Mouse (Mus musculus) MEL-GATA-1-ER (cell line): ENCODE measurements around the gene Emg1.
A peak's percentile ranks its signal among the peaks of the same experiment; 100 is the strongest.

Source experiments
- DNase-seq: peaks from one replicate; pipeline ENCODE4 v3.0.0-alpha.2; 2012; ENCODE audit warnings: low read depth; ENCODE audit errors: extremely low read depth

Emg1 gene

DNA sequence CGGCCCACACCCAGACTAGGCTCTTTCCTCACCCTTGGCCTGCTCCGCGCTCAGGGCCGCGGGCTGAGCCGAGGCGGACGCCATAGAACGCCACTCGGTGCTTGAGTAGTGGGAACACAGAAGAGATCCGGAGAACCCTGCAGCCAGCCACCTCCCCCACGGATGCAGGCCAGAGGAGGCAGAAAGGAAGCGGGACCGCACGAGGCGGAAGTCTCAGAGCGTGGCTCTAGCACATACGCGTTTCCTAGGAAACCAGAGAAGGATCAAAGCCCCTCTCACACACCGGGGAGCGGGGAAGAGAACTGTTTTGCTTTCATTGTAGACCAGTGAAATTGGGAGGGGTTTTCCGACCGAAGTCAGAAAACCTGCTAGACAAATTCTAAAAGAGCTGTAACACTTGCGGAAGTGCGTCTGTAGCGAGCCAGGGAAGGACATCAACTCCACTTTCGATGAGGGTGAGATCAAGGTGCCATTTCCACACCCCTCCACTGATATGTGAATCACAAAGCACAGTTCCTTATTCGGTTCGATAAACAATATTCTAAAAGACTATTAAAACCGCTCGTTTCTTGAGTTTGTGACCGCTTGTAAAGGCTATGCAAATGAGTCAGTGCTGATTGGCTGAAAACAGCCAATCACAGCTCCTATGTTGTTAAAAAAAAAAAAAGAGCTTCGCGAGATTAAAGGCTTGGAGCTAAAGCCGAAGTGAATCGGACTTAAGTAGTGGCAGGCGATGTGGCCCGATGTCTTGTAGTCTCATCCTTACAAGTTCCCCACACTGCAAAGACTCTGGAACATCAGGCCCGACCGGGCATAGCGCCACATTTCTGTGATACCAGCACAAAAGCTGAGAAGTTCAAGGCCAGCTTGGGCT lies 29.1 kb upstream of the Emg1 start, which contains the start of gene Grcc10:
Gene Grcc10 (minus strand): TSS at position 487 of the 874 bp plus-strand sequence.
- DNase-seq: peak; percentile 98

DNA sequence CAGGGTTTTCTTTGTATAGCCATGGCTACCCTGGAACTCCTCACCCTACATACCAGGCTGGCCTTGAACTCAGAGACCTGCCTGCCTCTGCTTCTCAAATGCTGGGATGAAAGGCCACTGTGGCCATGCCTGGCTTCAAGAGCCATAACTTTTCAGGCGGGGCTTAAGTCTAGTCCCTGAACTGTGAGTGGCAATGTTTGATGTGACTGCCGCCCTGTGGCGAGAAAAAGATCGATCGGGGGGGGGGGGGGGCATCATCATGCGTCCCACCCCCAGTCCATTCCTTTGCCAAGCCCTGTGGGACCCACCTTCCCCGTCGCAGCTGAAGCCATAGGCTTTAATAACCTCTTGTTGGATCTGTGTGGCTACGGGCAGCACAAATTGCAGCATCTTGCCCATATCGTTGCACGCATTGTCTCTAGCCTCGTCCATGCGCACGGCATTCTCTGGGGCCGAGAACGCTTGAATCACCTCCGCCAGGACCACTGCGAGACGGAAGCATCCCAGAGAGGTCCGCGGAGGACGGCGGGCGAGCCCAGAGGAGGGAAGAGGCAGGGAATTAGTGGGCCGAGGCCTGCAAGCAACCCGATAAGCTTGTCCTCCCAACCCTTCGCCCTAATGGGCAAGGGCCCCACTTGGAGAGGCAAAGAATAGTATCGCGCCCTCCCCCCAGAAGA lies 28.4 kb upstream of the Emg1 start:
- DNase-seq: peak; percentile 49

DNA sequence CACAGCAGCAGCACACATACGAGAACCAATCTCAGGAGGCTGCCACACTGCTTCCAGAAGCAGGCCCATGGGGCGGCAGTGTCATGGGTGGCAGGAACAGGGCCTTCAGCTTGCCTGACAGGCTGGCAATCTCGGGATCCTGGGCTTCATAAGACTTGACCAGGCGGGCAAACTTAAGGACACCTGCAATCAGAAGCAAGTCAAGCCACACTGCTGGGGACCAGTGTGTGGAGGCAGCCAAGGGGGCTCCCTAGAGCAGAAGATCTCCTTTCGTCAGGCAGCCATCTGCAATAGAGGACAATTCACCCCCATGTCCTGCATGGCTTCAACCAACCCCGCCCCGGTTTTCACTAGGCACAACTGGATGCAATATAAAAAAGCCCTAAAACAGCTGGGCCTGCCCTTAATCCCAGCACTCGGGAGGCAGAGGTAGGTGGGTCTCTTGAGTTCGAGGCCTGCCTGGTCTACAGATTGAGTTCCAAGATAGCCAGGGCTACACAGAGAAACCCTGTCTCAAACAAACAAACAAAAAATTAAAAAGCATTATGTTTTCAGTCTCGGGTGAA lies 27.3 kb upstream of the Emg1 start:
- DNase-seq: no peak

DNA sequence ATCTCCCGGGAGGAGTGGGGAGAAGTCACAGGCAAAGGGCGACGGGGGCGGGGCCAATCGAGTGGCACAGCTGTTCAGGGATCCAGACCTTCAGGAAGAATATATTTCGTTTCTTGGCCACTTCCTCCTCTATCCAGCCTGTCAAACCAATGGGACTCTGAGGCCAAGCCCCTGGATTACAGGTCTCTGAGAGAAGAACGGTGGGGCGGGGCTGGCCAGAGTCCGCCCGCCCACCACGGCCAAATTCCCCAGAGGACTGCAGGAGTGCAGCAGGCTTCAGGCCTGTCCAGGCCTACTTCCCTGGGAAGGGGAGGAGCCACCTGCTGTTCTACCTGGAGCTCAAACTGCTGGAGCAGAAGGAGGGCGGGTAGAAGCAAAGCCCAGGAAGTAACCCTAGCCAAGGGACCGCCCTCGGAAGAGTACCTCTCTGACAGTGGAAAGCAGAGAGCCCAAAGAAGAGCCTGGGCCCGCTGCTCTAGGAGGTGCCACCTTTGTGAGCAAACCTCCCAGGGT lies 26.6 kb upstream of the Emg1 start, which contains the start of gene Ptpn6:
Gene Ptpn6 (minus strand): TSS at position 204 of the 513 bp plus-strand sequence.
- no peak for DNase-seq

GRCm38 (mm10) chr6:124737040-124737439 lies 25.1 kb upstream of the Emg1 start:
- no peak for DNase-seq

GRCm38 (mm10) chr6:124734417-124734816 lies 22.4 kb upstream of the Emg1 start:
- DNase-seq: peak; percentile 65

DNA sequence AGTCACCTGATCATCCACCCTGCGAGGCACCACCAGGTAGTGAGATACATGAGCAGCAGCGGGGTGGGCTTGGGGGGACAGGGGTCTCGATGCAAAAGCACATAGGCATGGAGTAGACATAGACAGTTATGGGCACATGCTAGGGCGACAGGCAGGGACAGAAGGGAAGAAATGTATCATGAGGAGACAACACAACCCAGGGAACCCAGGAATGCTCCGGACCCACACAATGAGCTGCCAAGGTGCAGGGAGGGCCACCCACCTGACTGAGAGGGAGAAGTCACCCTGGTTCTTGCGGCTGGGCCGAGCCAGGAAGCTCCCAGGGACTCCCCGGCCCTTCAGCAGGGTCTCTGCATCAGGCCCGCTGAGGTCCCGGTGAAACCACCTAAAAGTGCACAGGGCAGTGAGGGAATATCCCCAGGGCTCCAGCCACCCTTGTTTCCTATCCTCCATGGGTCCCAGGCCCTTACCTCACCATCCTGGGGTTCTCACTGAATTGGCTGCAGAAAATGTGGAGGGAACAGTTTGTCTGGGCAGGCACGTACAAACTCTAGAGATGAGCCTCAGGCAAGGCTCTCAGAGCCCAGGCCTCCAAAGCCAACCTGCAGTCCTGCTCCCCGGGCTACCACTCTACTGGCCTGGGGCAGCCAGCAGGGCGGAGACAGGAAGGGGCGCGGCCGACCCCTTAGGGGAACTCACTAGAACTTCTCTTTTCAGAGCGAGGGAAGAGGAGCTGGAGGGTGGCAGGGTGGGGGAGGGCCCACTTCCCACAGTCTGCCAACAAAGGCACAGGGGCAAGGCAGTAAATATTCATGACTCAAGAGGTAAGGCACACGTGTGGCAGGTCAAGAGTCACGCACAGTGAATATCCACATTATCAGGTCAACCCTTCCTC lies 20.7 kb upstream of the Emg1 start:
- DNase-seq: peak; percentile 77

- no peak for DNase-seq
These were observed 19.1 kb upstream of the Emg1 start for GRCm38 (mm10) chr6:124731038-124731437.

DNA sequence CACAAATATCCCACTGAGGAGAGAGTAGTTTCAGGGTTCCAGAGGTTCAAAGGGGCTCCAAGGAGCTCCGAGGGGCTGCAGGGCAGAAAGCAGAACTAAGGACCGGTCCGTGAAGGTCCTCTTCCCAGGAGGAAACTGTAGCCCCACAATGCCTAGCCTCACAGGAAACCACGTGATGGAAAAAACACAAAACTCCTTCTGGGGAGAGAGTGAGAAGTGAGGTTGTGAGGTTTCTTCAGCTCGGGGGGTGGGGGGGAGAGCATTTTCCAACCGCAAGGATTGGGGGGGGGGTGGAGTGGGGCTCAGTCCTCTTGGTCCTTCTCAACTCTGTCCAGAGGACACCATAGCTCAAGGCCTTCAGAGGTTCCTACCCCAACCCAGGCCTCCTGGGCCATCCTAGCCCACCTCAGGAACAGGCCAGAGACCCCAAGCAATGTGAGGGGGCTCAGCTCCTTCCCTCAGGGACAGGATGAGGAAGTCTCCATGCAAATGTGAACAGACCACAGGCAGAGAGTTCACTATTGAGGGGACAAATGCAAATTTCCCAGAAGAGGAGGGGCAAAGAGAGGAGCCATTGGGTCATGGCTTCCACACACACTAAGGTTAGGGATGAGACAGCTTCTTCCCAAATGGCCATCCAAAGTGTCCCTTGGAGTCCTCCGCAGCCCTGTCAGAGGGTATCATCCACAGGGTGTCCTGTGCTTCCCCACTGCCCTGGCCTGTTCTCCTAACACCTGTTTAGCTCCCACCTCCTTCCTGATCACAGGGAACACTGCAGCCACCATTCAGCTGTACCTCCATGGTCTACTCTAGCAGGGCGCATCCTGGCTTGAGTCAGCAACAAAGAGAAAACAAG lies 18.1 kb upstream of the Emg1 start:
- DNase-seq: peak; percentile 71

DNA sequence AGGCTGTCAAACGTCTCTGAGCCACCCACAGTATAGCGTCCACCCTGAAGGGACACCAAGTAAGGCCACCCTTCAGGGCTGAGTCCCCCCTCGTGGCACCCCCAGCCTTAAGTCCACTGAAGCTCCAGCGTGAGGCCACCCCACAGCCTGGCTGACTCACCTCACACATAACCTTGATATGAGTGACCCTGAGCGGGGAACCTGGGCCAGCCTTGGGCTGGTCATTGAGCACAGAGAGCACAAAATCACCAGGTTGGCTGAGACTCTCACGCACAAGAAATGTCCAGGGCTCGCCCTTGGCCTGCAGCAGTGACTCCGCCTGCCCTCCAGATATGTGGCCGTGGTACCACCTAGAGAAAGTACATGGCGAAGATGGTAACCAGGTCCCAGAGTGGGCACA lies 16.6 kb upstream of the Emg1 start:
- DNase-seq: no peak

DNA sequence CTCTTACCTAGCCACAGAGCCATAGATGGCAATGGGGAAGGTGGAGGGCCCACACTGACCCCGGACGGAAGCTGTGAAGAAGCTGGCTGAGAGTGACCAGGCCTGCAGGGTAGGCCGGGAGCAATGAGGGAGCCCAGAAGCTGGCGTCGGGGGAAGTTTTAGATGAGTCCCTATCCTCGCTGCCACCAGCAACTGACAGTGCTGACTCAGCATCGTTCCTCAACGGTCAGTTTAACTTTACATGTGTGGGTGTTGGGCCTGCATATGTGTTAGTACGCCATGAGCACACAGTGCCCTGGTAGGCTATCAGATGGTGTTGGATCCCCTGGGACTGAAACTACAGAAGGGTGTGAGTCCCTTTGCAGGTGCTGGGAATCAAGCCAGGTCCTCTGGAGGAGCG lies 12.5 kb upstream of the Emg1 start:
- DNase-seq: no peak

DNA sequence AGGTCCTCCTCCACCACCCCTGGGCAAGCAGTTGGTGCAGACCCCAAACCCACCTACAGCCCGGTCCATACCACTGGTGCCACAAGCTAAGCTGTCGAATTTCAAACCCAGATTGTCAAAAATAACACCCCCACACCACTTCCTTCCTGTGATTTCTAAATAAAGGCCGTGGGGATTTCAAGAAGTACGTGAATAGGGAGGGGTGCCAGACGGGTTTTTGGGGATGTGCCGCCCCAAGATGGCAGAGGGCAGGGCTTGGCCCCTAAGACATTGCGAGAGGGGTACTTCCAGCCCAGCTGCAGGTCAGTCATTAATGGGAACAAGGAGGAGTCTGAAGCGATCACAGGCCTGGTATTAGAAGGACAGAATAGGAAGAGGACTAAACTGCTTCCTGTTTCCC lies 11.6 kb upstream of the Emg1 start:
- no peak for DNase-seq

GRCm38 (mm10) chr6:124722876-124723473 lies 11.0 kb upstream of the Emg1 start:
- no peak for DNase-seq

DNA sequence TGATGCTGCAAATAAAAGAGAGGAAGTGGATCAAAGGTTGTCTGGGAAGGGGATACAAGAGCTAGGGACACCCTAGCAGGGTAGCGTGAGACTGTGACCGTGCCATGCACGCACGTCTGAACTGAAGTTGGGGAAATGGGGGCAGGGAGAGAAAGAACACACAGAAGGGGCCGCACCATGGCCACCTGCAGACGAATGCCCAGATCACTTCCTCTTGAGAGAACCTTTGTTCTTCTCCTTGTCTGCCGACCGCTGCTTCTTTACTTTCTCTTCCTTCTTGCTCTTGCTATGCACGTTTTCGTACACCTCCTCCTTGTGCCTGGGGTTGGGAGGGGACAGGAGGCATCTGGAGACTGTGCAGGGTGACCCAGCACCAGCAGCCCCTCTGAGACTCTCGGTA lies 8.9 kb upstream of the Emg1 start:
- DNase-seq: no peak

DNA sequence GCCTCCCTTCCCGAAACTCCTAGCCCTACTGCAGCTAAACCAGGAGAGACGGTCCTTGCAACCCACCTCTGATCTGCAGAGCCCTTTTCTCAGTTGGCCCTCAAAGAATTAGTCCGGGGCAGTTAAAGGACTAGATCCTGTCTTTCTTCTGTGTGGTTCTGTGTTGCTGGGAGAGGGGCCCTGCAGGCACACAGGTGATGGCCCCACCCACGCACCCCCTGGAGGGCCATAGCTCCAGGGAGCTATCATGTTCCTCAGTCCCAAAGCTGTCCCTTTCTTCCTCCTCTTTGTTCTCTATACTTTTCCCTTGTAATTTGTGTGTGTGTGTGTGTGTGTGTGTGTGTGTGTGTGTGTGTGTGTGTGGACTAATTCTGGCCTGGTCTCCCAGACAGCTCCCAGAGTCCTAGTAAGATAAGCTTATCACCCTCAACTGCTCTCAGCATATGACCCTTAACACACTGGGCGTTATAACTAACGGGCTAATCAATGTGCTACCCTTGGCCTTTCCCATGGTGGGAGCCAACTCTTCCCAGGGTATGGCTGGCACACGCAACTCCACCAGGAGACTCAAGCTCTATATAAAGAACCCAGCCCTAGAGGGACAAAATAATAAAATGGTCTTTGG lies 7.5 kb upstream of the Emg1 start:
- DNase-seq: no peak

GRCm38 (mm10) chr6:124718703-124719102 lies 6.7 kb upstream of the Emg1 start:
- DNase-seq: no peak

GRCm38 (mm10) chr6:124717968-124718367 lies 6.0 kb upstream of the Emg1 start:
- DNase-seq: no peak

DNA sequence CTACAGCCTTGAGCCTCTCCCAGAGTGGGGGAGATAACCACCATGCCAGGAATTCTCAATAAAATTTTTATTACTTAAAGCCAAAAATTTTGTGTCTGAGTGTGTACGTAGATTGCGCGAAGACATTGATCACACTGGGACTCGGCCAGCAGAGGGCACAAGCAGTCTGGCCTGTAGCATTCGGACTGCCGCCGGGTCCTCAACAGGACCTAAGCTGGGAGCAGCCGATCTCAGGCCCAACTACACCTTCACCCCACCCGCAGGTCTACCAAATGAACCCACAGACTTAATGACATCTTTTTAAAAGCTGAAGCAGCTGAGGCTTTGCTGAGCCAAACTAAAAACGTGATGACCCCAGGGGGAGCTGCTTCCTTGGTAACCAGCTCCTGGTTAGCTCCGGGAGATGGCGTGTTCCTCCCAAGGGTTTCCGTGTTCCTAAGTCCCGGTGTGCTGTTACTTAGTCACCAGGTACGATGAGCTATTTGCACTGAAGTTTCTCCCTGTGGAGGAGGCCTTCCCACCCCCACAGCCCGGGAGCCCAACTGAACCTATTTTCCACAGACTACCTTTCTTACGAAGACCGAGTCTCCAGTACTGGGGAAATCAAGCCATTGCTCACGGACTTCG lies 5.0 kb upstream of the Emg1 start:
- no peak for DNase-seq

DNA sequence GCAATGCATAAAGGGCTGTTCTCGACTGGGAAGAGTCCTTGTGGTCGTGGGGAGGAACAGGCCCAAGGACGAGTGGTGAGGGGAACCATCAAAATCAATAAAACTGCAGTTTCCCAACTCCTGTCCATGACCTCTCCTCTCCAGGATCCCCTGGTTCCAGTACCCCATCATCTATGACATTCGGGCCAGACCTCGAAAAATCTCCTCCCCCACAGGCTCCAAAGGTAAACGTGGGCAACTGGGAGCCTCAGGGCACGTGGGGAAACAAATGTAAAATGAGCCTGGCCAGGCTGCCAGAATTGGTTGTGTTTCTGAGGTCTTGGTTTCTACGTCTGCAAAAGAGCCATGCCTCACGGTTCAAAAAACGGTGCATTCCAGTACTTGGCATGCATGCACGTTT lies 940 bp upstream of the Emg1 start:
- no peak for DNase-seq
